Mouse (Mus musculus) olfactory bulb, adult 2 months (tissue): ENCODE measurements around the gene Nr2f1.

Source experiments
- CTCF ChIP-seq: fragments of 200-500 bp; IDR thresholded peaks from 2 replicates; pipeline ENCODE4 v1.5.1; 2012; ENCODE audit warnings: low read depth, mild to moderate bottlenecking, low read length, moderate library complexity; ENCODE audit not compliant: insufficient read depth
- POLR2A ChIP-seq: fragments of 200-500 bp; IDR thresholded peaks from 2 replicates; pipeline ENCODE4 v1.6.1; 2012; ENCODE audit warnings: mild to moderate bottlenecking, low read depth, low read length, moderate library complexity; ENCODE audit not compliant: insufficient read depth

DNA sequence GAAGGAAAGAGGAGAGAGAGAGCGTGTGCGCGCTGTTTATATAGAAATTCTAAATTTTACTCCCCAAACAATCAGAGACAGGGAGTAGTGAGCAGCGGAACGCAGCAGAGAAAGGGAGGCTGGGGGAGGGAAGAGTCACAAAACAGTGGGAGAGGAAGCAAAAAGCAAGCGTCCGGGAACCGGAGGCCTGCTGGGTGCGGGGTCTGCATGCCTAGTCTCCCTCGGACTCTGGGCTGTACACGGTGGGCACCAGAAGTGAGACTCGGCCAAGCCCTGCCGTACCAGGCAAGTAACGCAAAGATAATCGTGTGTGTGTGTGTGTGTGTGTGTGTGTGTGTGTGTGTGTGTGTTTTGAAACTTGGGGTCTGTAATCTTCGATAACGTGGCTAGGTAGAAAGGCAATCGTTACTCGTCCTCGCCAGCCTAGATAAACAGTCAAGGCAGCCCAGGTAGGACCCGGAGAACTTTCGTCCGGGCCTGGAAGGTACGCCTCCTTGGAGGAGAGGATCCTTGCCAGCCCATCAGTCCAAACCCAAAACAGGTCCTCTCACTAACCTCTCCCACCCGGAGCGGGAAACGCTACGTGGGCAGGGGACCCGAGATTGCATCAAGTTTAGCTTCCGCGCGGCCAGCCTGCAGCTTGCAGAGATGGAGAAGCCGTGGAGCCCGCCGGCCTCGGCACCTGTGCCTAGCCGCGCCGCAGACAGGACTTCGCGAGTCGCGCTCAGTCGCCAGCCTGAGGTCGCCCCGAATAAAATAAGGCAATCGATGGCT, 3.2 kb upstream of the Nr2f1 start:
- TF ChIP-seq POLR2A (no peak), CTCF (no peak)
